Mouse (Mus musculus) G1E (cell line): ENCODE measurements at regions not wholly inside any gene's neighbourhood (a gene's known extent, or its start where the extent isn't known, plus 50 kb on each side); places are given as distances from the start of the nearest gene placed in this dataset.

Experiments used
- CTCF ChIP-seq: IDR thresholded peaks from 2 replicates; pipeline ENCODE4 v1.5.1; 2012; ENCODE audit warnings: low read depth, low read length, inconsistent platforms, mixed read lengths
- POLR2AphosphoS5 ChIP-seq: IDR thresholded peaks from 2 replicates; pipeline ENCODE4 v1.6.1; 2012; ENCODE audit warnings: low read depth, low read length, inconsistent platforms; ENCODE audit not compliant: insufficient replicate concordance
- TAL1 ChIP-seq: conservative IDR thresholded peaks from 2 replicates; pipeline ENCODE4 v1.6.1; 2012; ENCODE audit warnings: low read depth, low read length, inconsistent platforms, mixed read lengths

- no peak for TF ChIP-seq POLR2AphosphoS5
- no peak for TF ChIP-seq CTCF
- no peak for TF ChIP-seq TAL1
These were observed 132.2 kb upstream of the Ccdc54 start for GRCm38 (mm10) chr16:50723144-50723543.
